Mouse (Mus musculus) testis, postnatal 10 days (tissue): ENCODE measurements around the gene H6pd.

Experiments
- DNase-seq: peaks from one replicate; pipeline ENCODE4 v3.0.0; 2021; ENCODE audit warnings: low spot score

The H6pd gene

GRCm38 (mm10) chr4:149942831-149943741, 65.7 kb downstream of the H6pd start:
- no peak for DNase-seq

- DNase-seq, result no peak
Measured at GRCm38 (mm10) chr4:149941067-149941755, 67.6 kb downstream of the H6pd start.

GRCm38 (mm10) chr4:149938701-149939100, 70.1 kb downstream of the H6pd start:
- no peak for DNase-seq

- no peak for DNase-seq
Measured at GRCm38 (mm10) chr4:149936921-149937320, 71.9 kb downstream of the H6pd start.

- no peak for DNase-seq
Measured at GRCm38 (mm10) chr4:149935470-149935869, 73.4 kb downstream of the H6pd start.

GRCm38 (mm10) chr4:149933519-149934245, 75.1 kb downstream of the H6pd start:
- DNase-seq, result no peak

- no peak for DNase-seq
Measured at GRCm38 (mm10) chr4:149933025-149933424, 75.8 kb downstream of the H6pd start.

- DNase-seq, result no peak
Measured at GRCm38 (mm10) chr4:149932108-149932815, 76.6 kb downstream of the H6pd start.

GRCm38 (mm10) chr4:149930755-149931154, 78.1 kb downstream of the H6pd start:
- DNase-seq, result no peak
